Mouse (Mus musculus): ENCODE measurements around the gene Alpi.
A peak's percentile ranks its signal among the peaks of the same experiment; 100 is the strongest.

The Alpi gene

DNA sequence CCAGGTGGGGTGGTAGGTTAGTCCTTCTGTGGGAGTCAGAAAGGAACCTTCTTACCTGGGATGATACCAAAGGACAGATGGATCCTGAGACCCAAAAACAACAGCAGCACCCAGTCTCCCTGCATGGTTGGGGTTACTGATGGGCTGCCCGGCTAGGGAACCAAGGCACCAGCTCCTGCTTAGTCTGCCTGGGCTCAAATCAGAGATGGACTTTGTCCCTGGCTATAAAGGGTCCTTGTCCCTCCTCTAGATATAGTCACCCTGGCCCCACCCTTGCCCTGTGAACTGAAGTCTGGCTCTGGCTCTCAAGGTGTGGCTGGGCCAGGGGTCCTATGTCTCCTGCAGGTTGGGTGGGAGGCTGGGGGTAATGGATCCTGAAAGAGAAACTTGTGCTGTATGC, at the start of gene Alpi:
Alpi (minus strand) TSS at position 196 of the 400 bp plus-strand sequence.
- DNase-seq (ENCODE audit: low spot score) = no peak

GRCm38 (mm10) chr1:87149422-87149821, 48.0 kb upstream of the Alpi start:
- DNase-seq (ENCODE audit: low spot score) = no peak

GRCm38 (mm10) chr1:87143141-87143540, 41.7 kb upstream of the Alpi start:
- DNase-seq (ENCODE audit: low spot score) = no peak

GRCm38 (mm10) chr1:87142456-87142855, 41.0 kb upstream of the Alpi start:
- no peak for DNase-seq (ENCODE audit: low spot score)

- DNase-seq (ENCODE audit: low spot score) = no peak
These were observed 40.1 kb upstream of the Alpi start for GRCm38 (mm10) chr1:87141550-87141949.

GRCm38 (mm10) chr1:87131803-87132202, 30.4 kb upstream of the Alpi start:
- no peak for DNase-seq (ENCODE audit: low spot score)

GRCm38 (mm10) chr1:87127206-87128030, 26.0 kb upstream of the Alpi start:
- DNase-seq (ENCODE audit: low spot score) = peak; percentile 40

DNA sequence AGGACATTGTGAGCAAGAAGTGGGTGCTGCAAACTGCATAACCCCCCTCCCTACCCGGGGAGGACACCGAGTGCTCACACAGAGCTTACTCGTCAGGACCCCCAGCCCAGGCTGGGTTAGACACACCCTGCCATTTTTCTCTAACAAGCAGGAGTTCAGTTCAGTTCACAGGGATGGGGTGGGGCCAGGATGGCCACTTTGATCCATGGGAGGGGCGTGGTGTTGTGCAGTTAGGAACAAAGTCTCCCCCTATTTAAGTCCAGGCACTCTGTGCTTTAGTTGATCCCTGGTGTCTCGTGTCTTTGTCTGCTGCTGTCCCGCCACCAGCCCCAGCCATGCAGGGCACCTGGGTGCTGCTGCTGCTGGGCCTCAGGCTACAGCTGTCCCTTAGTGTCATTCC, 23.3 kb upstream of the Alpi start, which contains the start of gene Akp3:
Akp3 (plus strand) TSS at position 301 of the 400 bp plus-strand sequence.
- no peak for DNase-seq (ENCODE audit: low spot score)

- DNase-seq (ENCODE audit: low spot score) = no peak
These were observed 13.4 kb upstream of the Alpi start for GRCm38 (mm10) chr1:87114784-87115183.

DNA sequence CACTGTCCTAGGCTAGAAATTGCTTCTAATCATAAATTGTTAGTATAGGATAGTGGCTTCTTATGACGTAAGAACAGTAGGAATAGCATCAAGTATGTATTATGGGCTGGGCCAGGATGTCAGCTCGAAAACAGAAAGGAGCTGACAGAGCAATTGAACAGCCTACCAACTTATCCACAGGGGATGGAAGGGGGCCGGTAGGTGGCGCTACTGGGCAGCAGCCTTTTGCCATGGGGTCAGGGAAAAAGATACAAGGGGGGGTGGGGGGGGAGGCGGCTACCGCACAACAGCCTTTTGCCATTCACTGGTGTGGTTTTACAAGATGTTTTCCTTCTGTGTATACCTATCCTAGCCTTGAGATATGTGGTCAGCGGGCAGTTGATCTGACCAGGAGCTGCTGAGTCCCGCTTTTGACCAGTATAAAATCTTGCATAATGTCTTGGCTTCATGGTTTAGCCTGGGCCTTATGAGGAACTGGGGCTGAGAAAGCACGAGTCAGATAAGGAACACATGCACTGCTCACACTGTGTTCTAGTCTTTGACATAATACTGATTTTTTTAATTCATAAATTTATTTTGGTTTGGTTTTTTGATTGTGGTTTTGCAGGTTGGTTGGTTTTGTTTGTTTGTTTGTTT, 10.4 kb upstream of the Alpi start:
- DNase-seq (ENCODE audit: low spot score) = peak; percentile 38

GRCm38 (mm10) chr1:87108564-87108963, 7.2 kb upstream of the Alpi start:
- no peak for DNase-seq (ENCODE audit: low spot score)

- no peak for DNase-seq (ENCODE audit: low spot score)
These were observed 5.1 kb upstream of the Alpi start for GRCm38 (mm10) chr1:87106536-87106935.

DNA sequence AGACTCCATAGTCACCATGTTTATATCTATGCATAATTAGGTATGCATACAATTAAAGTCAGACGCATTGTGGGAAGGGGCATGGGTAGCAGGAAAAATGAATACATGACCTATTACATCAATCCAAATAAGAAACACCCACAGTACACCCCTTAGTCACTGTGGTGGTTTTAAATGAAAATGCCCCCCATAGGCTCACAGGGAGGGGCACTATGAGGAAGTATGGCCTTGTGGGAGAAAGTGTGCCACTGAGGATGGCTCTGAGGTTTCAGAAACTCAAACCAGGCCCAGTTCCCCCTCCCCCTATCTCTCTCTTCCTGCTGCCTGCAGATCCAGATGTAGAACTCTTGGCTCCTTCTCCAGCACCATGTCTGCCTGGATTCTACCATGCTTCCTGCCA, 2.5 kb upstream of the Alpi start:
- DNase-seq (ENCODE audit: low spot score) = no peak

GRCm38 (mm10) chr1:87102114-87102513, 708 bp upstream of the Alpi start:
- no peak for DNase-seq (ENCODE audit: low spot score)

GRCm38 (mm10) chr1:87098358-87098975, 2.9 kb downstream of the Alpi start:
- peak; percentile 51 for DNase-seq (ENCODE audit: low spot score)

DNA sequence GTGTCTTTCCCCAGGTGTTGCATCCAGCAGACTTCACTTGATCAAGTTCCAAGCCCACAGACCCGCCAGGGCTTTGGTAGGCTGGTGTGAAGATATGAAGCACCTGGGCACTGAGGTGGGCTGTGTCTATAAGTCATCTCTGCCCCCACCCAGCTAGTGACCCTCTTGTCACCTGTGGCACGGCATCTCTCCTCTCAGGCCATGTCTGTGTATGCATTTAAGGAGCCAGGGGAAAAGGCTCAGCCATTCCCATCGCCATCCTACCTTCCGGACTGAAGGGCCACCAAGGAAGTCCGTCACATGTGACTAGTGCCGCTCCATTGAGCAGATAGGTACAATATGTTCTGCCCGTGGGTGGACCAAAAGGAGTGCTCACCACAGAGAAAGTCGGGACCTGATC, 5.8 kb downstream of the Alpi start:
- no peak for DNase-seq (ENCODE audit: low spot score)

- no peak for DNase-seq (ENCODE audit: low spot score)
These were observed 11.6 kb downstream of the Alpi start, which contains the start of gene Alppl2 for GRCm38 (mm10) chr1:87089828-87090227. Alppl2 (minus strand) TSS chr1:87089928.

DNA sequence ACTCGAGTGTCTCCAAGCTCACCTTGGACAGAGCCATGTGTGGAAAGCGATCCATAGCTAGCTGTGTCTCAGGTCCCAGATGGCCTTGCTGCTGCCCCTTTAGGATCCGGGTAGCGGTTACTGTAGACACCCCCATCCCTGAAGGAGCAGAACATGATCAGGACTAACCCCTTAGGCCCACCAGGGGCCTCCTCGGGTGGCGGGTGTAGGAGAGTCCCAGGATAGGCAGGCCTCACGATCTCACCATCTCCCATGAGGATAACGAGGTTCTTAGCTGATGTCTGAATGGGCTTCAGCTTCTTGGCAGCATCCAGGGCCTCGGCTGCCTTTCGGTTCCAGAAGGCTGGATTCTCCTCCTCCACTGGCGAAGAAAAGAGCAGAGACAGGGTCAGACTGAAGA, 12.2 kb downstream of the Alpi start:
- no peak for DNase-seq (ENCODE audit: low spot score)

GRCm38 (mm10) chr1:87086964-87087363, 14.4 kb downstream of the Alpi start:
- no peak for DNase-seq (ENCODE audit: low spot score)

DNA sequence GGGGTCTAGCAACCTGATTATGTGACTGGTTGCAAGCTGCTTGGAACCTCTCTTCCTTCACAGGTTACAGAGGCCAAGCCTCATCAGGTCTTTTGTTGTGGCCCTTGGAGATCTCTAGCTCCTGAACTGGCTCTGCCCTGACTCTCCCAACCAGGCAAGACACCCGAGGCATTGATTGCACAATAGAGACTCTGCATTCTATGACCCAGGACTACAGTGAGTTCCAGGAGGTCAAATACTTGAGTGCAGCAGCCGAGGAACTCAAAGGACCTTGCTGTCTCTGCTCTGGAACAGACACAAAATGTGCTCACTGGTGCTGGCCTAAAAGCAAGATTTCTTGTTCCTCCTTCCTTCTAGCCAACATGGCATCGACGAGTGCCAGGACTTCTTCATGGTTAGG, 15.2 kb downstream of the Alpi start:
- no peak for DNase-seq (ENCODE audit: low spot score)

- no peak for DNase-seq (ENCODE audit: low spot score)
These were observed 27.6 kb downstream of the Alpi start for GRCm38 (mm10) chr1:87073776-87074175.

GRCm38 (mm10) chr1:87070720-87071119, 30.7 kb downstream of the Alpi start:
- no peak for DNase-seq (ENCODE audit: low spot score)

DNA sequence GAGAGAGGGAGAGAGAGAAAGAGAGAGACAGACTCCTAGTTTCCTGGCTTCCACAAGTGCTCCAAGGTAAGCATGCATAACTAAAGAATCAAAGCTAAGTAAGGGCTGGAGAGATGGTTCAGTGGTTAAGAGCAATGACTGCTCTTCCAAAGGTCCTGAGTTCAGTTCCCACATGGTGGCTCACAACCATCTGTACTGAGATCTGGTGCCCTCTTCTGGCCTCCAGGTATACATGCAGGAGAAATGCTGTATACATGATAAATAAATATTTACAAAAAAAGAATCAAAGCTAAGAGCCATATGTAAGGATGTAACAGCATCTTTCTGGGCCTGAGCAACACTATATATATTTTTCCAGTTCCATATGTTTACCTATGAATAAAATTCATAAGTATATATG, 40.5 kb downstream of the Alpi start:
- no peak for DNase-seq (ENCODE audit: low spot score)
